Mouse (Mus musculus) small intestine, adult 2 months (tissue): ENCODE results near the gene Gabra4. TPM values are rescaled to one million over a fixed set of nuclear protein-coding genes. Genes with fewer than 3 reads are reported as not detected.
A peak's percentile ranks its signal among the peaks of the same experiment; 100 is the strongest.

Experiments
- H3K27ac ChIP-seq: fragments of 200-500 bp; 2 replicates; pipeline ENCODE4 v1.5.1; 2012; ENCODE audit warnings: low read depth, low read length, control low read depth, inconsistent platforms; ENCODE audit not compliant: insufficient read depth
- H3K27me3 ChIP-seq: fragments of 200-500 bp; 2 replicates; pipeline ENCODE4 v1.6.1; 2012; ENCODE audit warnings: mild to moderate bottlenecking, moderate library complexity, low read length, inconsistent platforms; ENCODE audit not compliant: control insufficient read depth, insufficient read depth
- H3K36me3 ChIP-seq: fragments of 200-500 bp; 2 replicates; pipeline ENCODE4 v1.6.1; 2012; ENCODE audit warnings: mild to moderate bottlenecking, low read length, control low read depth, inconsistent platforms; ENCODE audit not compliant: control insufficient read depth, insufficient read depth
- H3K4me1 ChIP-seq: fragments of 200-500 bp; 2 replicates; pipeline ENCODE4 v1.6.1; 2012; ENCODE audit warnings: low read length, inconsistent platforms, mixed read lengths; ENCODE audit not compliant: control insufficient read depth, insufficient read depth, insufficient read length
- H3K4me3 ChIP-seq: fragments of 200-500 bp; 2 replicates; pipeline ENCODE4 v1.5.1; 2012; ENCODE audit warnings: low read depth, mild to moderate bottlenecking, control low read depth, inconsistent platforms, low read length, moderate library complexity
- CTCF ChIP-seq: fragments of 200-500 bp; IDR thresholded peaks from 2 replicates; pipeline ENCODE4 v1.5.1; 2012; ENCODE audit warnings: low read depth, mild to moderate bottlenecking, control low read depth, inconsistent platforms, low read length, moderate library complexity, mixed read lengths; ENCODE audit not compliant: insufficient replicate concordance, insufficient read length; ENCODE audit errors: extremely low read depth
- POLR2A ChIP-seq: fragments of 200-500 bp; IDR thresholded peaks from 2 replicates; pipeline ENCODE4 v1.6.1; 2012; ENCODE audit warnings: low read depth, mild to moderate bottlenecking, control low read depth, inconsistent platforms, low read length, moderate library complexity
- WGBS: fragments of 180-500 bp; shearing (Covaris S2); methylation state at CpG from one replicate; pipeline ENCODE4 v1.1.7; 2018; 5-methylcytosine and 5-hydroxymethylcytosine counted together
- polyA plus RNA-seq: library from polyadenylated mRNA; depleted of rRNA; stranded (reverse); fragments of >200 nt; gene quantifications from 2 replicates; pipeline ENCODE4 v1.2.3, GENCODE M21; 2012; rRNA removed

The Gabra4 gene
- polyA plus RNA-seq = 0.43 TPM in 1 of 2 replicates, not detected in the other

DNA sequence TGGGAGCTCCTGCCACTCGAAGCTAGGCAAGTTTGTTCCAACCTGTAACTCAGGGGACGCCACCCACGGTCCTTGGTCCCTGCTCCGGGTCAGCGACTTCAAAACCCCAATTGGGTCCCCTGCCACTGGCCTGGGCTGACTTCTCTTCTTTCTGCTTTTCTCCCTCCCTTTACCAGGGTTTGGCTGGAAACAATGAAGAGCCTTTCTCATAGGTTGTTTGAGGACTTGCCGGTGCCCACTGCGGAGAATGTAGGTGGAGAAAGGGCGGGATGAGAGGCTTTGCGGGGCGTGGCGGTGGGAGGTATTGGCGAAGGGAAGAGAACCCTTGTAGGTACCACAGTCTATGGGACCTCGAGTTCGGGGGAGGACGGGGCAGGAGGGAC is at the start of gene Gabra4:
Gabra4 (minus strand) TSS at position 194 of the 383 bp plus-strand sequence.
- H3K4me3 ChIP-seq = peak within 1 kb of the TSS; percentile 42
- no peaks in the 10 kb centered on the region for H3K36me3 ChIP-seq
- peaks cover 2% of the 10 kb centered on the region; the same call in 1 of the 2 replicates for H3K4me1 ChIP-seq
- no peak within 1 kb of the TSS for H3K27ac ChIP-seq
- 4% methylated on average over 15 of the region's 15 CpGs for WGBS
- TF ChIP-seq CTCF (no peak), POLR2A (no peak)
- H3K27me3 ChIP-seq = no peaks in the 10 kb centered on the region; the same call in 1 of the 2 replicates

DNA sequence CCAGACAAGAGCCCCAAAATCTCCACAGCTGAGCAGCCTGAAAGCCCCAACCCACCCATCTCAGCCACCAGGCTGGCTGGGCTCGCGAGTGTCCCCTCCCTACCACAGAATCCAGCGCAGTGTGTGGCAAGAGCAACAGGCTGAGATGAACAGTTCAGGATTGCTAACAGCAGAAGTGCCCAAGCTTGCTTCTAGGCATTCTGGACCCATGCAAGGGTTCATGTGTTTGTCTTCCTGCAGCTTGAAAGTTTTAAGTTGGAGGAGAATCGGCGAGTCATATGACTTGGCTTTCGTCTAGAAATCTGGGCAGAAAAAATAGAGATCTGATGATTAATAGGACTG is 43.1 kb upstream of the Gabra4 start:
- H3K4me3 ChIP-seq = peak overlapping the region; percentile 41; the same call in 1 of the 2 replicates

DNA sequence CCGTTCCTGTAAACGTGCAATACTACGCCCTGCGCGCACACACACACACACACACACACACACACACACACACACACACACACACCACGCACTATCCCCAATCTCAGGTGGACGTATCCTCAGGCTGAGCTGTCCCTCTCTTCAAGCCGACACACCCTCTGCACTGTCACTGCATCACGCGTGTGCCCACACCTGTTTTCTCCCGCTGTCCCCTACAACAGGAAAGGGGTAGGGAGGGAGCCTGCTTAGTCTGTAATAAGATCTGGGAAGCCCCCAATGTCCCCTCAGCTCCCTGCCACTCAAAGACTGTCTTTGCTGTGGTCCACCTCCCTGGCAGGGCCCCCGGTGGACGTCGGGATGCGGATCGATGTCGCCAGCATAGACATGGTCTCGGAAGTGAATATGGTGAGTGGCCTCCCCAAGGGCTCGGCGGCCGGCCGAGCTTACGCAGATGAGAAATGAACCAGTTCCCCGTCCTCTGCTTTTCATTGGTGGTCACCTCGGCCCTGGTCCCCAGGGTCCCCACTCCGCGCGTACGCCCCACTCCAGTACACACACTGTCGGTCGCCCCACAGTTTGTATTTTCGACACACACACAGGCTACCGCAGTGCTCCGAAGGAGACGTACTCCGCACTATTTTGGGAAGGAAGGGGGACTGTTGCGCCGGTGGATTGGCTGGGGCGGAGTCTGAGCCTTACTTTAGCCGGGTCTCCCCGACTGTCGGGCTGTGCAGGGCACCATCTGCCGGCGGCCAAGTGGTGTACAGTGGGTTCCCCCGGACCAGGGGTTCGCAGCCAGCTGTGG is 42.6 kb upstream of the Gabra4 start:
- Histone ChIP-seq H3K27me3 (no peaks in the 10 kb centered on the region; the same call in 1 of the 2 replicates), H3K27ac (no peak overlapping the region), H3K4me1 (no peaks in the 10 kb centered on the region), H3K36me3 (no peaks in the 10 kb centered on the region), H3K4me3 (peak overlapping the region; percentile 41)
- 3% methylated on average over 46 of the region's 46 CpGs for WGBS
- no peak for TF ChIP-seq CTCF

More for the DNA sequence above, 43.1 kb upstream of the Gabra4 start:
- Histone ChIP-seq H3K4me1 (no peaks in the 10 kb centered on the region), H3K27ac (no peak overlapping the region), H3K27me3 (no peaks in the 10 kb centered on the region; the same call in 1 of the 2 replicates), H3K36me3 (no peaks in the 10 kb centered on the region)
- WGBS = 3% methylated on average over 6 of the region's 6 CpGs
- TF ChIP-seq POLR2A (no peak), CTCF (no peak)

DNA sequence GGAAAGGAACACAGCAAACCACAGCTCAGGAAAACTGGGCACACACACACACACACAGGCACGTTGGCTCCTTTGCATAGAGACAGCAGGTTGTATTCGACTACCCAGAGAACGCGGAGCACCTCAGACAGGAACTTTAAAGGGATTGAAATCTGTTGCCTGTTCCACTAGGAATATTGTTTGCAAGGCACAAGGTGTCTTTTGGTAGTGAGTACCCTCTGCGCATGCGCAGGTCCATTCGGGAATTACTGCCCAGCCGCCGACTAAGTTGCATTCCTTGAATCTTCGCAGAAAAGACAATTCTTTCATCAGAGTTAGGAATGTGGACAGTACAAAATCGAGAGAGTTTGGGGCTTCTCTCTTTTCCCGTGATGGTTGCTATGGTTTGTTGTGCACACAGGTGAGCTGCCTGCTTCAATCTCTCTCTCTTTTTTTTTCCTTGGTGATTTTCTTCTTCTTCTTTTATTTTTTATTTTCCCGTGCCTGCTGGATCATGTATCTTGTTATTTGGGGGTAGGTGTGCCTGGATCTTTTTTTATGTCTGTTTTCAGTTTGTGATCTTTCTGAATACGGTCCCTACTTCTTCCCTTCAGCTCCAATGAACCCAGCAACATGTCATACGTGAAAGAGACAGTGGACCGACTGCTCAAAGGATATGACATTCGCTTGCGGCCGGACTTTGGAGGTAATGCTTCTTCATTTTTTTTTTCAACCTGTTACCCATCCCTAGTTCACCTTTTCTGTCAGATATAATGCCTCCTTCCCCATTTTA is 41.8 kb upstream of the Gabra4 start:
- WGBS = 3% methylated on average over 19 of the region's 19 CpGs
- Histone ChIP-seq H3K4me3 (no peak overlapping the region), H3K27me3 (no peaks in the 10 kb centered on the region; the same call in 1 of the 2 replicates), H3K4me1 (no peaks in the 10 kb centered on the region), H3K27ac (no peak overlapping the region), H3K36me3 (no peaks in the 10 kb centered on the region)
- TF ChIP-seq POLR2A (no peak), CTCF (no peak)

DNA sequence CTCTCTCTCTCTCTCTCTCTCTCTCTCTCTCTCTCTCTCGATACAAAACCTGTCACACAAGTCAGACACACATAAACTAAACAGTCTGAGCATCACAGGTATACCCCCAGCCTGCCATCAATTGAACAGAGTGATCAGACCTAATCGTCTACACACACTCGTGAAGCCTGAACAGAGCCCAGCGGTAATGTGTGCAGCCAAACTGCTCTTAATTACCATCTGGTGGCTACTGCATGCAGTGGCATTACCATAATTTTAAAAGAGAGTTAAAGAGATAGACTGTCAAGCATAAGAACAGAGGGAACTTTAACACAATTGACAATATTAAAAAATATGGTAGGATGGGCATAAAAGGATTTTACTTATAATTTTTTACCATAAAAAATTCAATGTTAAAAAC is 7.5 kb upstream of the Gabra4 start:
- Histone ChIP-seq H3K4me1 (no peaks in the 10 kb centered on the region), H3K27me3 (no peaks in the 10 kb centered on the region), H3K4me3 (no peak overlapping the region), H3K36me3 (no peaks in the 10 kb centered on the region), H3K27ac (no peak overlapping the region)
- no peak for TF ChIP-seq CTCF
- TF ChIP-seq POLR2A = no peak
- 45% methylated on average over 4 of the region's 4 CpGs for WGBS

DNA sequence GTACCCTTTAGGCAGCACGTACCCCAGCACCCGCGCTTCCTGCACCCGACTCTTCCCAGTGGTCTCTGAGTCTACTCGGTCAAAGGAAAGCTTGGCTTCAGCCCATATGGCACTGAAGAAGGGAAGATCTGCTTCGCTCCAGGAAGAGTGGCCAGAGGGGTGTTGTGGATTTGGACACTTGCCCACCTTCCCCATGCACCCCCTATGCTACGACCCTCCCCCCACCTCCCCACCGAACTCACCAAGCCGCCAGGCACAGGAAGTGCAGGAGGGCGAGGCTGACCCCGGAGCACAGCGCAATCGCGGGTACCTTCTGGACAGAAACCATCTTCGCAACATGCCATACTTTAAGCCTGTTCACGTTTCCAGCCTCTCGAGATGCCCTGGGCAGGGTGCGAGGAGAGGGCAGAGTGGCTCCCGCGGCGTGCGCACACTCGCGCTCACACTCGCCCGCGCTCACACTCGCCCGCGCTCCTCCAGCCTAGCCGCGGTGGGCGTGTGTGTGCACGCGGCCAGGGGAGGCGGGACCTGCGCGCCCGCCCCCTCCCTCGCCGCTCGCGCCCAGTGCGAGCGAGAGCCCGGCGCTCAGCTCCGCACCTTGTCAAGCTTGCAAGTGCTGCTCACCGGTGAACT is 510 bp downstream of the Gabra4 start, which contains the start of gene Gabrb1:
Gabrb1 (plus strand) TSS at position 632 of the 633 bp plus-strand sequence.
- Histone ChIP-seq H3K27me3 (no peaks in the 10 kb centered on the region; the same call in 1 of the 2 replicates), H3K4me3 (peak within 1 kb of the TSS; percentile 42), H3K36me3 (no peaks in the 10 kb centered on the region), H3K27ac (no peak within 1 kb of the TSS), H3K4me1 (peaks cover 2% of the 10 kb centered on the region; the same call in 1 of the 2 replicates)
- TF ChIP-seq POLR2A (no peak), CTCF (no peak)
- WGBS = 1% methylated on average over 49 of the region's 49 CpGs
